Mouse (Mus musculus): ENCODE results near the gene C530008M17Rik.

DNA sequence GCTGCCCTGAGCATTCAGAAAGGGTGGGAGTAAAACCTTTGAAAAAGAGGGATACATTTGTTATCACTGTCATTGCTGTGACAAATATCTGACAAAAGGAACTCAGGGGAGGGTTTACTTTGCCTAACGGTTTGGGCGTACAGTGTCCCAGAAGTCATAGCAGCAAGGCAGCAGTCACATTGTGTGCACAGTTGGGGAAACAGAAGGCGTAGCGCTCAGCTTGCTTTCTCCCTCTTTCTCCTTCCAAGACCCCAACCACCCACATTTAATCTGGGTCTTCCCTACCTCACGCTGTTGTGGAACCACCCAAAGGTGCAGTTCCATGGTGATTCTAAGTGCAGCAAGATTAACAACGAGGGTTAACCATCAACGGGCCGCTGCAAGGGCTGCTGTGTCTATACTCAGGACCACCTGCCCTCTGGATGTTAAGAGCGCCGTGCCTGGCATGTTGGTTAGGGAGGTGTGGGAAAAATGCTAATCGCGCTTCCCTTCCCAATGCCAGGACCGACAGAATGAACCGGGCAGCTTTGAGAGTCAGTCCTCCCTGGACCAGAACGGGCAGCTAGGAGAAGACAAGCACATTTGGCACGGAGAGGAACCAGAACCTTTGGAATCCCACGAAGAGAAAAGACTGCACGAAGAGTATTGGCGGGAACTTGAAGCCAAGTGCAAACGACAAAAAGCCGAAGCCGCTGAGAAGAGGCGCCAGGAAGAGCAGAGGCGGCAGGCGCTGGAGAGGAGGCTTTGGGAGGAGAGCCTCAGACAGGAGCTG is 199.7 kb downstream of the C530008M17Rik start:
- TF ChIP-seq GATA1 (IDR thresholded peaks at IDR 0.05; ENCODE audit: borderline replicate concordance, low read length), result no peak
- no peak for TF ChIP-seq FLI1 (IDR thresholded peaks at IDR 0.05; ENCODE audit: low read length)
